Mouse (Mus musculus) cerebellum, postnatal 4 days (tissue): ENCODE measurements at regions not wholly inside any gene's neighbourhood (a gene's known extent, or its start where the extent isn't known, plus 50 kb on each side); places are given as distances from the start of the nearest gene placed in this dataset.
"Not testable (repeated sequence)": the region's sequence is repeated elsewhere in the genome, so short reads cannot be mapped to it uniquely, and the experiment has no call there.

ENCODE experiments used
- DNase-seq, 2 experiments: peaks; one replicate each; pipeline ENCODE4 v3.0.0; 2022; ENCODE audit warnings: low spot score in 2 of 2, mixed read lengths in 1 of 2

GRCm38 (mm10) chr12:9655794-9656193 lies 85.9 kb downstream of the Osr1 start:
- DNase-seq: no peak

- no peak for DNase-seq
Measured at GRCm38 (mm10) chr12:9656324-9656723, 86.4 kb downstream of the Osr1 start.

GRCm38 (mm10) chr12:9657199-9657766 lies 87.4 kb downstream of the Osr1 start:
- DNase-seq: no peak

- DNase-seq: peak in 1 of 2 experiments; percentile 32
Measured at GRCm38 (mm10) chr12:9657793-9658192, 87.9 kb downstream of the Osr1 start.

- no peak for DNase-seq
Measured at GRCm38 (mm10) chr12:9660299-9660698, 90.4 kb downstream of the Osr1 start.

- no peak for DNase-seq
Measured at GRCm38 (mm10) chr12:9688776-9689175, 118.9 kb downstream of the Osr1 start.

- no peak for DNase-seq
Measured at GRCm38 (mm10) chr12:9689541-9689940, 119.6 kb downstream of the Osr1 start.

GRCm38 (mm10) chr12:9732921-9733320 lies 163.0 kb downstream of the Osr1 start:
- DNase-seq: no peak

GRCm38 (mm10) chr12:9744709-9745395 lies 174.9 kb downstream of the Osr1 start:
- no peak for DNase-seq

- DNase-seq: no peak
Measured at GRCm38 (mm10) chr12:9751261-9752078, 181.6 kb downstream of the Osr1 start.

- no peak for DNase-seq
Measured at GRCm38 (mm10) chr12:9752079-9752450, 182.1 kb downstream of the Osr1 start.

GRCm38 (mm10) chr12:9756411-9756810 lies 186.5 kb downstream of the Osr1 start:
- no peak for DNase-seq

GRCm38 (mm10) chr12:9760818-9761217 lies 190.9 kb downstream of the Osr1 start:
- DNase-seq: no peak

- not testable (repeated sequence) for DNase-seq
Measured at GRCm38 (mm10) chr12:9762291-9762811, 192.4 kb downstream of the Osr1 start.

- no peak for DNase-seq
Measured at GRCm38 (mm10) chr12:9762842-9763241, 192.9 kb downstream of the Osr1 start.

GRCm38 (mm10) chr12:9770908-9771307 lies 201.0 kb downstream of the Osr1 start:
- no peak for DNase-seq

- DNase-seq: no peak
Measured at GRCm38 (mm10) chr12:9772875-9773274, 203.0 kb downstream of the Osr1 start.

GRCm38 (mm10) chr12:9802284-9802683 lies 232.4 kb downstream of the Osr1 start:
- DNase-seq: no peak

GRCm38 (mm10) chr12:9807406-9807805 lies 237.5 kb downstream of the Osr1 start:
- no peak for DNase-seq

GRCm38 (mm10) chr12:9833273-9833672 lies 263.4 kb downstream of the Osr1 start:
- no peak for DNase-seq

- no peak for DNase-seq
Measured at GRCm38 (mm10) chr12:9839198-9839845, 269.4 kb downstream of the Osr1 start.

GRCm38 (mm10) chr12:9839949-9840348 lies 270.0 kb downstream of the Osr1 start:
- DNase-seq: no peak
